Mouse (Mus musculus) intestine, embryonic 16.5 days (tissue): ENCODE results near the gene Rreb1. TPM values are rescaled to one million over a fixed set of nuclear protein-coding genes. Genes with fewer than 3 reads are reported as not detected.

Experiments
- ATAC-seq: fragments of 200-750 bp; cut with Nextera tagmentation; 2 replicates; pipeline ENCODE4 v1.8.0; 2017; ENCODE audit warnings: moderate TSS enrichment, moderate library complexity
- H3K27ac ChIP-seq: fragments of 300-500 bp; sonication (generic); 2 replicates; pipeline ENCODE4 v1.5.1; 2014; ENCODE audit warnings: mild to moderate bottlenecking, low read length
- H3K27me3 ChIP-seq: fragments of 300-500 bp; sonication (generic); replicated peaks from 2 replicates; pipeline ENCODE4 v1.6.1; 2014; ENCODE audit warnings: low read length, control low read depth, mixed read lengths; ENCODE audit not compliant: control insufficient read depth, insufficient read depth
- H3K36me3 ChIP-seq: fragments of 300-500 bp; sonication (generic); 2 replicates; pipeline ENCODE4 v1.6.1; 2014; ENCODE audit warnings: low read length, control low read depth; ENCODE audit not compliant: control insufficient read depth, insufficient read depth
- H3K4me1 ChIP-seq: fragments of 300-500 bp; sonication (generic); 2 replicates; pipeline ENCODE4 v1.6.1; 2014; ENCODE audit warnings: low read length, control low read depth, mixed read lengths; ENCODE audit not compliant: control insufficient read depth, insufficient read depth
- H3K4me2 ChIP-seq: fragments of 300-500 bp; sonication (generic); 2 replicates; pipeline ENCODE4 v1.6.1; 2014; ENCODE audit warnings: low read depth, low read length, control low read depth
- H3K4me3 ChIP-seq: fragments of 300-500 bp; sonication (generic); 2 replicates; pipeline ENCODE4 v1.5.1; 2014; ENCODE audit warnings: mild to moderate bottlenecking, low read length
- H3K9ac ChIP-seq: fragments of 300-500 bp; sonication (generic); 2 replicates; pipeline ENCODE4 v1.6.1; 2014; ENCODE audit warnings: low read depth, low read length
- H3K9me3 ChIP-seq: fragments of 300-500 bp; sonication (generic); 2 replicates; pipeline ENCODE4 v1.6.1; 2016; ENCODE audit warnings: low read length, control low read depth; ENCODE audit not compliant: control insufficient read depth
- WGBS: fragments of 180-500 bp; shearing (Covaris S2); extraction: QIAGEN DNeasy Blood & Tissue Kit; methylation state at CpG from one replicate; pipeline ENCODE4 v1.1.7; 2014; 5-methylcytosine and 5-hydroxymethylcytosine counted together
- polyA plus RNA-seq: library from polyadenylated mRNA; unstranded; fragments of >200 nt; fragmentation: Nextera tagmentation; extraction: Ambion mirVana; gene quantifications from 2 replicates; pipeline ENCODE4 v1.2.1, GENCODE M21; 2015

Rreb1 gene
- polyA plus RNA-seq, 1 experiment from 2014 or later, result 13.7 TPM

- WGBS, result 8% methylated on average over 14 of the region's 14 CpGs
- Histone ChIP-seq H3K4me2 (no peak overlapping the region), H3K9ac (no peak overlapping the region), H3K36me3 (no peaks in the 10 kb centered on the region), H3K9me3 (no peaks in the 10 kb centered on the region), H3K4me3 (no peak overlapping the region), H3K27ac (no peak overlapping the region), H3K27me3 (no peaks in the 10 kb centered on the region), H3K4me1 (peaks cover 37% of the 10 kb centered on the region)
- ATAC-seq, result no peak
Observed at GRCm38 (mm10) chr13:37969337-37969736, 191.1 kb downstream of the Rreb1 start.

- Histone ChIP-seq H3K27ac (no peak overlapping the region), H3K36me3 (no peaks in the 10 kb centered on the region), H3K4me1 (peaks cover 30% of the 10 kb centered on the region), H3K9me3 (no peaks in the 10 kb centered on the region), H3K4me2 (no peak overlapping the region), H3K9ac (no peak overlapping the region), H3K4me3 (no peak overlapping the region), H3K27me3 (no peaks in the 10 kb centered on the region)
- WGBS, result 66% methylated on average over 8 of the region's 8 CpGs
- no peak for ATAC-seq
Observed at GRCm38 (mm10) chr13:37969988-37970387, 191.8 kb downstream of the Rreb1 start.

GRCm38 (mm10) chr13:37970887-37971530, 192.8 kb downstream of the Rreb1 start:
- Histone ChIP-seq H3K27me3 (no peaks in the 10 kb centered on the region), H3K27ac (peak overlapping the region; percentile 62), H3K4me2 (no peak overlapping the region), H3K9me3 (no peaks in the 10 kb centered on the region), H3K9ac (no peak overlapping the region), H3K4me3 (no peak overlapping the region), H3K36me3 (0 out of 2 replicates have a peak, but pooled peaks cover 4% of the 10 kb centered on the region), H3K4me1 (peaks cover 20% of the 10 kb centered on the region)
- WGBS, result 63% methylated on average over 11 of the region's 11 CpGs
- ATAC-seq, result peak; percentile 88

GRCm38 (mm10) chr13:37974036-37974435, 195.8 kb downstream of the Rreb1 start:
- Histone ChIP-seq H3K4me1 (peaks cover 5% of the 10 kb centered on the region), H3K9ac (no peak overlapping the region), H3K4me2 (no peak overlapping the region), H3K9me3 (no peaks in the 10 kb centered on the region), H3K36me3 (peaks cover 7% of the 10 kb centered on the region; the same call in 1 of the 2 replicates), H3K4me3 (no peak overlapping the region), H3K27ac (no peak overlapping the region), H3K27me3 (no peaks in the 10 kb centered on the region)
- 83% methylated on average over 6 of the region's 6 CpGs for WGBS
- no peak for ATAC-seq

- Histone ChIP-seq H3K4me3 (no peak overlapping the region), H3K27me3 (no peaks in the 10 kb centered on the region), H3K27ac (no peak overlapping the region), H3K9me3 (no peaks in the 10 kb centered on the region), H3K4me1 (peaks cover 5% of the 10 kb centered on the region), H3K4me2 (no peak overlapping the region), H3K36me3 (peaks cover 7% of the 10 kb centered on the region; the same call in 1 of the 2 replicates), H3K9ac (no peak overlapping the region)
- ATAC-seq, result no peak
- 87% methylated on average over 5 of the region's 5 CpGs for WGBS
Observed at GRCm38 (mm10) chr13:37974731-37975130, 196.5 kb downstream of the Rreb1 start.

GRCm38 (mm10) chr13:37979506-37979905, 201.3 kb downstream of the Rreb1 start:
- Histone ChIP-seq H3K9me3 (no peaks in the 10 kb centered on the region), H3K9ac (no peak overlapping the region), H3K4me1 (no peaks in the 10 kb centered on the region), H3K4me2 (no peak overlapping the region), H3K27me3 (no peaks in the 10 kb centered on the region), H3K27ac (no peak overlapping the region), H3K4me3 (no peak overlapping the region), H3K36me3 (peaks cover 23% of the 10 kb centered on the region)
- 94% methylated on average over 12 of the region's 12 CpGs for WGBS
- ATAC-seq, result no peak

GRCm38 (mm10) chr13:37980346-37980745, 202.1 kb downstream of the Rreb1 start:
- Histone ChIP-seq H3K27ac (no peak overlapping the region), H3K27me3 (no peaks in the 10 kb centered on the region), H3K9ac (no peak overlapping the region), H3K4me2 (no peak overlapping the region), H3K36me3 (peaks cover 24% of the 10 kb centered on the region), H3K9me3 (no peaks in the 10 kb centered on the region), H3K4me1 (no peaks in the 10 kb centered on the region), H3K4me3 (no peak overlapping the region)
- ATAC-seq, result no peak
- 94% methylated on average over 10 of the region's 10 CpGs for WGBS

GRCm38 (mm10) chr13:37981063-37981462, 202.9 kb downstream of the Rreb1 start:
- H3K4me1 ChIP-seq, result no peaks in the 10 kb centered on the region
- no peaks in the 10 kb centered on the region for H3K9me3 ChIP-seq
- H3K36me3 ChIP-seq, result peaks cover 25% of the 10 kb centered on the region
- 92% methylated on average over 5 of the region's 5 CpGs for WGBS
- H3K4me3 ChIP-seq, result no peak overlapping the region
- H3K27me3 ChIP-seq, result no peaks in the 10 kb centered on the region
- no peak overlapping the region for H3K9ac ChIP-seq
- H3K27ac ChIP-seq, result no peak overlapping the region
- ATAC-seq, result no peak
- H3K4me2 ChIP-seq, result no peak overlapping the region

GRCm38 (mm10) chr13:37986166-37986565, 208.0 kb downstream of the Rreb1 start:
- H3K27ac ChIP-seq, result no peak overlapping the region
- H3K27me3 ChIP-seq, result no peaks in the 10 kb centered on the region
- WGBS, result 86% methylated on average over 10 of the region's 10 CpGs
- H3K9me3 ChIP-seq, result no peaks in the 10 kb centered on the region
- H3K9ac ChIP-seq, result no peak overlapping the region
- peaks cover 42% of the 10 kb centered on the region for H3K36me3 ChIP-seq
- no peak for ATAC-seq
- H3K4me2 ChIP-seq, result no peak overlapping the region
- no peak overlapping the region for H3K4me3 ChIP-seq
- no peaks in the 10 kb centered on the region for H3K4me1 ChIP-seq

- ATAC-seq, result no peak
- WGBS, result 90% methylated on average over 8 of the region's 8 CpGs
- Histone ChIP-seq H3K9me3 (no peaks in the 10 kb centered on the region), H3K4me2 (no peak overlapping the region), H3K27me3 (no peaks in the 10 kb centered on the region), H3K36me3 (peaks cover 27% of the 10 kb centered on the region), H3K9ac (no peak overlapping the region), H3K27ac (no peak overlapping the region), H3K4me1 (peaks cover 5% of the 10 kb centered on the region; the same call in 1 of the 2 replicates), H3K4me3 (no peak overlapping the region)
Observed at GRCm38 (mm10) chr13:37989701-37990100, 211.5 kb downstream of the Rreb1 start.
